Mouse (Mus musculus): ENCODE measurements around the gene Vmn2r58. TPM values are rescaled to one million over a fixed set of nuclear protein-coding genes. Genes with fewer than 3 reads are reported as not detected.
"Not testable (repeated sequence)": the region's sequence is repeated elsewhere in the genome, so short reads cannot be mapped to it uniquely, and the experiment has no call there.

The Vmn2r58 gene
- polyA plus RNA-seq (2014; fragmentation: Nextera tagmentation; extraction: Ambion mirVana) = not detected in 2 replicates

DNA sequence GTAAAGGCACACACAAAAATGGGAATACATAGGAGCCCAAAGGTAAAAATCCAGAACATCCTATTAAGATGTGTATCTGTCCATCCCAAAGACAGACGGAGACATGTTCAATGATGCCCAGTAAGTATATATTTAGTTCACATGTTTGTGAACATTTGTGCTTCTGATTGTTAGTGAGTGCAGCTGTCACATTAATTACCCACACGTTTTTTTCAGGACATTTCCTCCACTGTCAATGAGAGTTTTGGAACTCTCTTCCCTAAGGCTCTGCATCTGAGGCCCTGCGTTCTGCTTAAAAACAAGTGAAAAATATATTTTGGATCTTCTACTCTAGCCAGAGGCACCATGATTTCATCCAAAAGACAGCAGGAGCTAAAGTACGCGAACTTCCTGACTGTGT is at the start of gene Vmn2r58:
Vmn2r58 (minus strand) TSS at position 101 of the 400 bp plus-strand sequence.
- H3K27me3 ChIP-seq (ENCODE audit: control insufficient read depth, insufficient read depth, low read length); H3K4me1 ChIP-seq (ENCODE audit: control insufficient read depth, insufficient read depth, low read length); H3K9ac ChIP-seq (ENCODE audit: low read depth, low read length); ATAC-seq (ENCODE audit: low FRiP score, low TSS enrichment); H3K27ac ChIP-seq (ENCODE audit: low read depth, low read length); H3K9me3 ChIP-seq (ENCODE audit: control insufficient read depth, low read length); H3K4me3 ChIP-seq (ENCODE audit: low read length); H3K36me3 ChIP-seq (ENCODE audit: control insufficient read depth, insufficient read depth, low read length); H3K4me2 ChIP-seq (replicated peaks; ENCODE audit: low read depth, low read length): not testable (repeated sequence)
- 69% methylated on average over 5 of the region's 5 CpGs for WGBS

Other genes with a start within 250 kb of the Vmn2r58 start
- 13.7 and 14.7 TPM in 2 replicates for gene Zfp788, start 239.5 kb downstream of the Vmn2r58 start, polyA plus RNA-seq (2014; fragmentation: Nextera tagmentation; extraction: Ambion mirVana)
- not detected in 2 replicates for gene Vmn2r59, start 186.3 kb upstream of the Vmn2r58 start, polyA plus RNA-seq (2014; fragmentation: Nextera tagmentation; extraction: Ambion mirVana)
- gene Vmn2r60, start 235.1 kb upstream of the Vmn2r58 start, polyA plus RNA-seq (2014; fragmentation: Nextera tagmentation; extraction: Ambion mirVana) = not detected in 2 replicates

Data from kidney, embryonic 14.5 days (tissue).